Mouse (Mus musculus) kidney, adult 18-20 months (tissue): ENCODE data around the gene Dab2ip.

Source experiments
- DNase-seq: peaks from one replicate; pipeline ENCODE4 v3.0.0; 2021

The Dab2ip gene

GRCm38 (mm10) chr2:35688581-35688980 is 130.5 kb downstream of the Dab2ip start:
- peak; percentile 72 for DNase-seq

- DNase-seq: no peak
Observed at GRCm38 (mm10) chr2:35689881-35690280, 131.8 kb downstream of the Dab2ip start.

- DNase-seq: peak; percentile 85
Observed at GRCm38 (mm10) chr2:35691257-35692049, 133.4 kb downstream of the Dab2ip start.

- peak; percentile 52 for DNase-seq
Observed at GRCm38 (mm10) chr2:35692272-35692900, 134.3 kb downstream of the Dab2ip start.

GRCm38 (mm10) chr2:35693037-35693436 is 135.0 kb downstream of the Dab2ip start:
- no peak for DNase-seq

GRCm38 (mm10) chr2:35694111-35694510 is 136.0 kb downstream of the Dab2ip start:
- no peak for DNase-seq

GRCm38 (mm10) chr2:35696193-35696541 is 138.1 kb downstream of the Dab2ip start:
- DNase-seq: no peak

GRCm38 (mm10) chr2:35696542-35697391 is 138.7 kb downstream of the Dab2ip start:
- peak; percentile 61 for DNase-seq

GRCm38 (mm10) chr2:35697768-35698167 is 139.7 kb downstream of the Dab2ip start:
- no peak for DNase-seq

- DNase-seq: no peak
Observed at GRCm38 (mm10) chr2:35700966-35701365, 142.9 kb downstream of the Dab2ip start.

- DNase-seq: no peak
Observed at GRCm38 (mm10) chr2:35702001-35702400, 143.9 kb downstream of the Dab2ip start.

GRCm38 (mm10) chr2:35702608-35703007 is 144.5 kb downstream of the Dab2ip start:
- no peak for DNase-seq

- DNase-seq: no peak
Observed at GRCm38 (mm10) chr2:35703241-35703640, 145.2 kb downstream of the Dab2ip start.

- DNase-seq: no peak
Observed at GRCm38 (mm10) chr2:35712611-35713010, 154.5 kb downstream of the Dab2ip start.

GRCm38 (mm10) chr2:35713460-35713859 is 155.4 kb downstream of the Dab2ip start:
- DNase-seq: no peak

GRCm38 (mm10) chr2:35714742-35715167 is 156.7 kb downstream of the Dab2ip start:
- no peak for DNase-seq

GRCm38 (mm10) chr2:35715485-35715884 is 157.4 kb downstream of the Dab2ip start:
- DNase-seq: no peak

GRCm38 (mm10) chr2:35716175-35716574 is 158.1 kb downstream of the Dab2ip start:
- no peak for DNase-seq

- DNase-seq: no peak
Observed at GRCm38 (mm10) chr2:35718003-35718500, 160.0 kb downstream of the Dab2ip start.

- no peak for DNase-seq
Observed at GRCm38 (mm10) chr2:35718662-35719061, 160.6 kb downstream of the Dab2ip start.

- no peak for DNase-seq
Observed at GRCm38 (mm10) chr2:35719230-35720005, 161.4 kb downstream of the Dab2ip start.

- no peak for DNase-seq
Observed at GRCm38 (mm10) chr2:35720104-35720503, 162.0 kb downstream of the Dab2ip start.
